Mouse (Mus musculus): Measurements from ENCODE around the gene Sertad1.
A peak's percentile ranks its signal among the peaks of the same experiment; 100 is the strongest.

DNA sequence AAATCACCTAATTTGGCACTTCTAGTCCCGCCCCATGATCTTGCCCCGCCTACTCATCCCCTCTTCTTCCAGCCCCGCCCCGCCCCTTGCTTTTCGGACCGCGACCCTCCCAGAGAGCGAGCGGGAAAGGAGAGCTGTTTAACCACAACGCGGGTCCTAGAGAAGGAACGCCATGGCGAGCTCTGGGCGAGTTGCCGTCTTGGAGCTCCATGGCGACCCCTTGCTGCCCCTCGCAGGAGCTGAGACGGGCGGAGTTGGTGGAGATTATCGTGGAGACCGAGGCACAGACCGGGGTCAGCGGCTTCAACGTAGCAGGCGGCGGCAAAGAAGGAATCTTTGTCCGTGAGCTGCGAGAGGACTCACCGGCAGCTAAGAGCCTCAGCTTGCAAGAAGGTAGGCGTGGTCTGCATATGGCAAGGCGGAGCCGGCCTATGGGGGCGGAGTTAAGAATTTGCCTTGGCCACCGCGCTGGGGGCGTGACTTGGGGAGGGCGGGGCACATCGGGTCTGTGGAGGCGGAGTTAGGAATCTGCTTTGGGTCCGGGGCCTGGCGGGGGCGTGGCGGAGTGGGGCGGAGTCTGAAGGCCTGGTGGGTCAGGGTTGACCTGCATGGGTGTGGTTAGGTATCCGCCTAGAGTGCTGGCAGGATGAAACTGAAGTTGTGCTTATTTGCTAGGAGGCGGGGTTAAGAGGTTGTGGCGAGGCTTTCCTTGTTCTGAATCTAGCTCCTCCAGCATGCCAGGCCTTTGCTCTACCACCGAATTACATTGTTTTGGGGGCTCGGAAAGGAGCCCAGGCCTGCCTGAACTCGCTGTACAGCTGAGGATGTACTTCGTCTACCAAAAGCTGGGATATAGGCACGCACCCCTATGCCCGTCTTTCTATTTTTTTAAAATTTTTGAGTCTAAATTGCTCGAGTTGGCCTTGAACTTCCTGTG, 21.3 kb downstream of the Sertad1 start:
- TF ChIP-seq POLR2A (IDR thresholded peaks at IDR 0.05; ENCODE audit: insufficient read length, low read depth) (peak; percentile 85), CEBPB (IDR thresholded peaks at IDR 0.05; ENCODE audit: insufficient read depth, poor library complexity, severe bottlenecking) (no peak), SRF (IDR thresholded peaks at IDR 0.05; ENCODE audit: control insufficient read depth, insufficient read length, low read depth) (peak; percentile 45), MYOD1 (IDR thresholded peaks at IDR 0.05; ENCODE audit: control insufficient read depth in 1 of 3, insufficient read length in 2 of 3, low read depth in 2 of 3) (no peak)

All from myocyte (in vitro differentiated cells).